Mouse (Mus musculus): ENCODE data around the gene Map3k6.

Gene Map3k6

DNA sequence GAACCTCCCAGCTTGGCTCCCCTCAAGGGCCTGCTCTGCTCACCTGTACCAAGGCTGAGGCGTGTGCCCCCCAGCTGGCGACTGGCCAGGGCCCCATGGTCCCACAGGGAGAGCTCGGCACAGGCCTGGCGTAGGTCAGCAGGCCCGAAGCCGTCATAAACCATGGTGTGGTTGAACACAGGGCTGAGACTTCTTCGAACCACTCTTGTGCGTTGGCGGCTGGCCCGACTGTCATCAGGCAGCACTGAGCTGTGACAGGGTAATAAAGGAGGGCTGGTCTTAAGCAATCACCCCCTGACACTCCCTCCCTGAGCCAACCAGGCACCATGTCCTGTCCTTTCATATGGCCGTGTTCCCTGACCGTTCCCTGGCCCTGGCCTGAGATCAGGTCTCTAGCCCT is 12.8 kb downstream of the Map3k6 start:
- no peak for DNase-seq (ENCODE audit: low spot score)

DNA sequence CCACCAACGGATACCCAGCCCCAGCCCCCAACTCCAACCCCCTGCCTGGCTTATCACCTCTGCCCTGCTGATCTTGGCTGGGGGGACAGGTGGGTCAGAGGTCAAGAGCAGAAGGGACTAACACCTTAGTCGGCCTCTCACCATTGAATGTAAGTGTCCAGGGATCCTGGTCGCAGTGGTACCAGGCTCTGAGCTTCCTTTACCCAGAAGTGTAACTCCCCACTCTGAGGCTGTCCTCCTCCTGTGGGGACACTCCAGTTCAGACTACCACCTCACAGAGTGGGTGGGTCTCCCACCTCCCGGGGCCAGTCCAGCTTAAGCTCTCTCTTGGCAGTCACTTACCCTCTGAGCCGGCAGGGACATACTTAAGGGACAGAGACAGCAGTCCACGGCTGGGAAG is 14.8 kb downstream of the Map3k6 start:
- DNase-seq (ENCODE audit: low spot score) = no peak

- no peak for DNase-seq (ENCODE audit: low spot score)
Observed at GRCm38 (mm10) chr4:133256820-133257219, 16.2 kb downstream of the Map3k6 start.

GRCm38 (mm10) chr4:133257230-133257629 is 16.6 kb downstream of the Map3k6 start:
- DNase-seq (ENCODE audit: low spot score) = no peak

- DNase-seq (ENCODE audit: low spot score) = no peak
Observed at GRCm38 (mm10) chr4:133257798-133258408, 17.3 kb downstream of the Map3k6 start.

GRCm38 (mm10) chr4:133261641-133262374 is 21.2 kb downstream of the Map3k6 start:
- no peak for DNase-seq (ENCODE audit: low spot score)

GRCm38 (mm10) chr4:133262375-133262765 is 21.8 kb downstream of the Map3k6 start:
- no peak for DNase-seq (ENCODE audit: low spot score)

DNA sequence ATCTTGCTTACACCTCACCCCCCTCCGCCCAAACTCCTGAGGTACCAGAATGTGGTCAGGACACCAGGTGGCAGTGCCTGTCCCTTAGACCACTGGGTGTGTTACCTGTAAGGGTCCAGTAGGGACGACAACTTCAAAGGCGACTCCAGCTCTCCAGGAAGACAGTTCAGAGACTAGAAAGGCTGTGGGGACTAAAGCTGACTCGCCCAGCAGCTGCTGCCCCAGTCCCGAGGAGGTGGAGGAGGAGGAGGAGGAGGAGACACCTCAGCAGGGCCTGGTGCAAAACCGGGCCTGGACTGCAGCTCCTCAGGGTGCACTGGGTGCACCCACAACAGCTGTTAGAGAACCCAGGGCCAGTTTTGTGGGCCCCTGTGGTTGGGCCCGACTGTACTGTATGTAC is 22.3 kb downstream of the Map3k6 start, which contains the start of gene Sytl1:
Gene Sytl1 (minus strand): TSS at position 232 of the 400 bp plus-strand sequence.
- DNase-seq (ENCODE audit: low spot score) = no peak

DNA sequence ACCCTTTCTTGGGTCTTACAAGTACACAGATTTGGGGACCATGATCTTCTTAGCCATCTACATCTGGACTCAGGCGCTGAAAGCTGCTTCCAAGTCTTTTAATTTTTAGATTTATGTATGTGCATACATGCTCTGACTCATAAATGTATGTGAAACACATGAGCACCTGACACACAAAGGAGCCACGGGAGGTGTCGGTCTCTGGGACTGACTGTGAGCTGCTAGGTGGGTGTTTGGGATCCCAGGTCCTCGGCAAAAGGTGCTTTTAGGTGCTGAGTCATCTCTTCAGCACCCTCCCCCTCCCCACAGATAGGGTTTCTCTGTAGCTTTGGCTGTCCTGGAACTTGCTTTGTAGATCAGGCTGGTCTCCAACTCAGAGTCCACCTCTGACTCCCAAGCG is 23.1 kb downstream of the Map3k6 start:
- no peak for DNase-seq (ENCODE audit: low spot score)

- DNase-seq (ENCODE audit: low spot score) = no peak
Observed at GRCm38 (mm10) chr4:133264559-133264958, 23.9 kb downstream of the Map3k6 start.

GRCm38 (mm10) chr4:133265297-133265696 is 24.7 kb downstream of the Map3k6 start:
- DNase-seq (ENCODE audit: low spot score) = no peak

GRCm38 (mm10) chr4:133265759-133266158 is 25.1 kb downstream of the Map3k6 start:
- DNase-seq (ENCODE audit: low spot score) = no peak

DNA sequence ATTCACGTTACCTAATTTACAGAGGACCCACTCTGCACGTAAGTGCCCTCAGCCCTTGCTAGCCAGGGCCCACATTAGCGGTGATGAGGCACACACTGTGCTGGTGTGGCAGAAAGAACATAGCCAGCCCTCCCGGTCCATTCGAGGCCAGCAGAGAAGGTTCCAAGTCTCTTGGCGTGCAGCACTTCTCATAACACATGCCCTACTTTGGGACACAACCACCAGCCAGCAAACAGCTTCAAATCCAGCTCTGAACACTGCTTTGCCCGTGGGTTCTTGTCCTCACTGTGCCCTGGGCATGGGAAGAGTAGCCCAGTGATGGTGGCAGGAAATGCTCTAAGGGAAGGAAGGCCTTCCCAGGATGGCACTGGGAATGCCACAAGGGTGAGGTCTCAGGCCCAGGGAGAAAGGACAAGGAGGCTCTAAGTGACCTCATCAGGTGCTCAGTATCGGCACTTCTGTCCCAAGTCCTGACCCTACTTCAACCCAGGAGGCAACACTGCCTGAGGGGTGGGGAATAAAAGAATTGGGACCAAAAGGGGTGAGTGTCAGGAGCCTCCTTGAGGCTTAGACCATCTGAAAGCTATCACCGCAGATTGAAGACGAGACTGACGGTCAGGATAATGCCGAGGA is 25.7 kb downstream of the Map3k6 start:
- DNase-seq (ENCODE audit: low spot score) = no peak

GRCm38 (mm10) chr4:133268931-133269330 is 28.3 kb downstream of the Map3k6 start:
- no peak for DNase-seq (ENCODE audit: low spot score)

DNA sequence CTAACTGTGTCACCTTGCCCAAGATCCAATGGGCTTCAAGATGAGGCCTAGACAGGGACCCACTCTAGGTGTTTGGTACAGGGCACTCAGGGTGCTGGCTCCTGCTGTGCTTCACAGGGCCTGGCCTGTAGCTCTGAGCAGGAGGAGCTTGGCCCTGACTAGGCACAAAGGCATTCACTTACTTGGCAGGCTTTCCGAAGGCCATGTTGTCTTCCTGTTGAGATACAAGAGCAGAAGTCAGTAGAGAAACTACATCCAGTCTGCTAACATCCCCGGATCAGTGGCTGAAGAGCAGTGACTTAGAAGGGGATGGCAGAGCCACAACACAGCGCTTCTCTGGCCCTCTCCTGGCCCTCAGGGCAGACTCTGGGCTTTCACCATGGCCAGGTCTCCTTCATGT is 29.0 kb downstream of the Map3k6 start:
- DNase-seq (ENCODE audit: low spot score) = no peak

DNA sequence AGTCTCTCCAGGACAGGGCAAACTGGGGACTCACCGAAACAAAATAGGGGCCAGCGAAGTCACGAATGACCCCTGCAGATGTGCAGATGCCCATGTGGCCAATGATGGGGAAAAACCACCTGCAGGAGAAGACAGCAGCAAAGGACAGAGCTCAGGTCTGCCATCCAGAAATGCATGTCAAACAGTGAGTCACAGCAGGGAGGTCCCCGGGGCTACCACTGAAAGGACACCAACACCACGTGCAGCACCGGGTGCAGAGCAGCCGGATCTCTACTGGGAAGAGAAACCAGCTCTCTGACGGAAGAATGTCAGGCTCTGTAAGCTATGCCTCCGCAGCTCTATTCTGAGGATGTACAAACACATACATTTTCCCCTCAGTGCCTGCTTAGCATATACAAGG is 30.3 kb downstream of the Map3k6 start:
- no peak for DNase-seq (ENCODE audit: low spot score)

- peak; percentile 93 for DNase-seq (ENCODE audit: low spot score)
Observed at GRCm38 (mm10) chr4:133277104-133278026, 36.7 kb downstream of the Map3k6 start, which contains the start of gene Tmem222. Tmem222 (minus strand) TSS chr4:133277792.

DNA sequence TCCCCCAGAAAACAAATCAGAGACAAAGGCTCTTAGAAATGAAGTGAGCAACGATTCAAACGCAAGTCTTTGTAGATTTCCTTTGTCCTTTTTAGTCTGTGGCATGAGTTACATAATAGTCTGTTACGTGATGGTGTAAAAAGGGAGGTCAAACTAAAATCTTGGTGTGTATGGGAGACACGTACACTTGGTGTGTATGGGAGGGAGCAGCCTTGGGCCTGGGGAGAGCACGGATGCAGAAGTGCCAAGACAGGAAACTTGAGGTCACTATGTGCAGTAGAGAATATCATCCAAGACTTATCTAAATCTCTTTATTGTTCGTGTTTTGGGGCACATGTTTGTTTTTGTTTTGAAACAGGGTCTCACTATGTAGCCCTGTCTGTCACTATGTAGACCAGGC is 37.4 kb downstream of the Map3k6 start:
- DNase-seq (ENCODE audit: low spot score) = no peak

DNA sequence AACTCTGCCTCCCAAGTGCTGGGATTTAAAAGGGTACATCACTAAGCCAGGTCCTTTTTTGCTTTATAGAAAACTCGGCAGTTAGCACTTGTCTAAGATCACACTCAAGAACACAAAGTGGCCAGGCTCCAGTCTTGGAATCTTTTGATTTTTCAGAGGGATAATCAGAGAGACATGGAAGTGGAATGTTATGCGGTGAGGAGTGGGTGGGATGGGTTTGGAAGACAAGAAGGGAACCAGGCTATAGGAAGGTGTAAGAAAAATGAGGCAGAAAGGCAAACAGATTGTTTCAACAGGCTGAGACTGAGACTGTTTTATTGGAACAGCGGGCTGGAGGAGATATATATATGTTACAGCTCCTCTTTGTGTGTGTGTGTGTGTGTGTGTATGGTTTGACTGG is 37.9 kb downstream of the Map3k6 start:
- no peak for DNase-seq (ENCODE audit: low spot score)

DNA sequence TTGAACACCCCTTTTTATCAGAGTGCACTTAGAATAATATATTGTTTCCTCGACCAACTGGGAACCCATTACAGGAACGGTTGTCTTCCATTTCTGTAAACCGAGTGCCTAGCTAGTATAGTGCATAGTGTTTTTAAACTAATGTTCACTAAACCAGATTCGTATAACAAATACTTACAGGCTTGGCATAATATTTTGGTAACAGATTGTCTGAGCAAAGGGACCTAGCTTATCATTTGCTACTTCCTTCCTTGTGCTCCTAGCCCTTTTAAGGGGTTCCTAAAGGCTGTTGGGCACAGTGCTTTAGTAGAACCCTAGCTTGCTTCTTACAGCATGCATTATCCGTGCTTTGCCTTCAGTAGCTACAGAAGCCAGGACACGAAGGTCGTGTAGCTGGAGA is 40.9 kb downstream of the Map3k6 start:
- no peak for DNase-seq (ENCODE audit: low spot score)

DNA sequence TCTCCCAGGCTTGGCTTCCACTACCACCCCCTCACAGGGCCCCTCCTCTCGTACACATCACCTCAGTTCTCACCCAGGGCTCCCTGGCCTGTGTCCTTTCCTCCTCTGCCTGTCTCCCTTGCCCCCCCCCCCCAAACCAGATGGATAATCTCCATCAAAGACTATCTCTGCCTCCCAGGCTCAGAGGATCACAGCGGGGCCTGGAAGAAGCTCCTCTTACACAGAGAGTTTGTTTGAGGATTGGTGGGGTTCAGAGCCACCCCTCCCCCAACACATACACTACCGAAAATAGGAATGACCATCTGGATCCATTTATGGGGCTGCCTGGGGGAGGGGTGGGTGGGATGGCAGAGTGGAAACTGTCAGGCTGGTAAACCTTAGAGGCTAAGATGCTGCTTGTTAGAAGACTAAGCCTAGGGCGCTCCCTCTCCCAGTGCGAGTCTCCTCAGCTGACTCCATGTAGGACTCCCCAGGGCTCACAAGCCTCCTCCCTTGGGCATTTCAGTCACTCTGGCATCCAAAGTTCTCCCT is 41.4 kb downstream of the Map3k6 start:
- no peak for DNase-seq (ENCODE audit: low spot score)

DNA sequence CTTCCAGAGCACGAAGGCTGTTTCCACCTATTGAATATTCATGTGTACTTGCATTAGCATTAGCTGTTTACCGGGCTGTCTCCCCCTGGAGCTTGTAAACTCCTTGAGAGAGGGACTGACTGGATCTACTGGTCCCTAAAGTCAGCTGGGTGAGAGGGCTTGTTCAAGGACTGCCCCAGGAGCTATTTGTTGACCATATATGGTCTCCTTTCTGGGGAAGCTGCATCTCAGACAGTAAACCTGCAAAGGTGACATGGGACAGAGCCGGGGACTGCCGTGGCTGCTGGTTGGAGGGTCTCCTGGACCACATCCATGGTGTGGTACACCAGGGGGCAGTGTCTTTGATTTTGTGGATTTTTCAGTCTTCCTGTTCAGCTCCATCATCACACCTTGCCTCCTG is 42.0 kb downstream of the Map3k6 start:
- no peak for DNase-seq (ENCODE audit: low spot score)
